Mouse (Mus musculus) adrenal gland, postnatal 10 days (tissue): ENCODE measurements around the gene Bmp3. TPM values are rescaled to one million over a fixed set of nuclear protein-coding genes. Genes with fewer than 3 reads are reported as not detected.

ENCODE experiments used
- DNase-seq: peaks from one replicate; pipeline ENCODE4 v3.0.0; 2021; ENCODE audit warnings: mixed read lengths
- long read RNA-seq, 2 experiments: library from polyadenylated mRNA; stranded (forward); transcript quantifications; one replicate each; pipeline ENCODE4 v2.0.0; 2021
- total RNA-seq, 2 experiments: library from RNA; stranded (reverse); gene quantifications; 2 replicates each; pipeline ENCODE4 v1.2.3; 2021

Gene Bmp3
- total RNA-seq, result 1 to 10 TPM; 2.7 to 2.8 TPM
- long read RNA-seq, experiment 1, full-length matches to known transcripts, result 2 of 3 reads
- long read RNA-seq, experiment 1, partial matches to known transcripts, result 0 of 3 reads
- long read RNA-seq, experiment 1, other reads (novel, unspliced or antisense), result 1 of 3 reads
- long read RNA-seq, experiment 2, result 0 reads

- DNase-seq, result peak; percentile 10
Measured at GRCm38 (mm10) chr5:98854264-98854626, at the start of gene Bmp3. TSS of gene Bmp3 (plus strand) at chr5:98854415.

GRCm38 (mm10) chr5:98804761-98805160 lies 49.5 kb upstream of the Bmp3 start:
- no peak for DNase-seq

- DNase-seq, result no peak
Measured at GRCm38 (mm10) chr5:98806492-98806891, 47.7 kb upstream of the Bmp3 start.

GRCm38 (mm10) chr5:98807022-98807421 lies 47.2 kb upstream of the Bmp3 start:
- DNase-seq, result peak; percentile 13

- no peak for DNase-seq
Measured at GRCm38 (mm10) chr5:98807953-98808352, 46.3 kb upstream of the Bmp3 start.

GRCm38 (mm10) chr5:98812380-98812779 lies 41.8 kb upstream of the Bmp3 start:
- no peak for DNase-seq

- DNase-seq, result no peak
Measured at GRCm38 (mm10) chr5:98815269-98815668, 38.9 kb upstream of the Bmp3 start.

- no peak for DNase-seq
Measured at GRCm38 (mm10) chr5:98833760-98834159, 20.5 kb upstream of the Bmp3 start.

GRCm38 (mm10) chr5:98834300-98834699 lies 19.9 kb upstream of the Bmp3 start:
- DNase-seq, result no peak

- no peak for DNase-seq
Measured at GRCm38 (mm10) chr5:98842600-98843310, 11.5 kb upstream of the Bmp3 start.

GRCm38 (mm10) chr5:98844664-98845063 lies 9.6 kb upstream of the Bmp3 start:
- no peak for DNase-seq

- peak; percentile 63 for DNase-seq
Measured at GRCm38 (mm10) chr5:98854627-98855564, 681 bp downstream of the Bmp3 start.

GRCm38 (mm10) chr5:98855741-98856140 lies 1.5 kb downstream of the Bmp3 start:
- no peak for DNase-seq

- no peak for DNase-seq
Measured at GRCm38 (mm10) chr5:98856356-98856755, 2.1 kb downstream of the Bmp3 start.

- peak; percentile 27 for DNase-seq
Measured at GRCm38 (mm10) chr5:98863891-98864290, 9.7 kb downstream of the Bmp3 start.

GRCm38 (mm10) chr5:98865146-98865545 lies 10.9 kb downstream of the Bmp3 start:
- no peak for DNase-seq

GRCm38 (mm10) chr5:98876056-98876455 lies 21.8 kb downstream of the Bmp3 start:
- no peak for DNase-seq

- peak; percentile 67 for DNase-seq
Measured at GRCm38 (mm10) chr5:98878891-98879290, 24.7 kb downstream of the Bmp3 start.

GRCm38 (mm10) chr5:98882096-98882495 lies 27.9 kb downstream of the Bmp3 start:
- no peak for DNase-seq

- no peak for DNase-seq
Measured at GRCm38 (mm10) chr5:98890544-98891050, 36.4 kb downstream of the Bmp3 start.

- DNase-seq, result no peak
Measured at GRCm38 (mm10) chr5:98894281-98894680, 40.1 kb downstream of the Bmp3 start.

GRCm38 (mm10) chr5:98897946-98898345 lies 43.7 kb downstream of the Bmp3 start:
- DNase-seq, result no peak

GRCm38 (mm10) chr5:98900926-98901325 lies 46.7 kb downstream of the Bmp3 start:
- no peak for DNase-seq
